Mouse (Mus musculus): Measurements from ENCODE around the gene Ikbke. TPM values are rescaled to one million over a fixed set of nuclear protein-coding genes. Genes with fewer than 3 reads are reported as not detected.
"Not testable (repeated sequence)": the region's sequence is repeated elsewhere in the genome, so short reads cannot be mapped to it uniquely, and the experiment has no call there.

The Ikbke gene
- polyA plus RNA-seq, 1 experiment from 2014 or later: 21.3 TPM

DNA sequence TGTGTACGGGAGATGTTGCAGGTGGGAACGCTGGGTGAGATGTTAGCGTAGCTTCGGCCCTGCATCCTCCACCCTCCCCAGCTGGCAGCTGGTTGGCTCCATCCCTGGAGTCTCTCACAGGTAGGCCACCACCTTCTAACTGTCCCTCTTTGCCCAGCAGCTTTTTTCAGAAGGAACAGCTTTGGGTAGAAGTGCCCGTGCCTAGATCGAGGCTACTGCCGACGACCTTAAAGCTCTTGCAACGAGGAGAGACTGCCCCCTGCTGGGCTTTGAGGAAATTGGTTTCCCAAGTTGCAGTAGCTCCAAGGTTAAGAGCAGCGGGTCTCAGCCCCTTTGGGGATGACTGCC, 19.1 kb downstream of the Ikbke start:
- ChIA-PET CTCF (interaction anchor here (0.6 to 3.7 kb wide), 23 partner anchors 11 to 392 kb away, joined by 3 to 34 read pairs (median 4); partner anchors contain the start of gene Dyrk3), POLR2A (interaction anchor here (0.7 to 1.2 kb wide), 2 partner anchors 12 to 76 kb away, joined by 3 to 8 read pairs; no protein-coding TSS in a partner anchor)
- in situ Hi-C loops (cut with MboI; ENCODE audit: low pct_unique_long_range_greater_than_20kb): loop anchor here (5.0 to 25.0 kb wide), 4 partner anchors 78 to 698 kb away; no protein-coding TSS in a partner anchor
- no peaks in the 10 kb centered on the region for H3K27me3 ChIP-seq
- no peak for TF ChIP-seq CTCF (IDR thresholded peaks at IDR 0.05)
- no peak for ATAC-seq
- no peak for DNase-seq (ENCODE audit: low read depth, low spot score)

DNA sequence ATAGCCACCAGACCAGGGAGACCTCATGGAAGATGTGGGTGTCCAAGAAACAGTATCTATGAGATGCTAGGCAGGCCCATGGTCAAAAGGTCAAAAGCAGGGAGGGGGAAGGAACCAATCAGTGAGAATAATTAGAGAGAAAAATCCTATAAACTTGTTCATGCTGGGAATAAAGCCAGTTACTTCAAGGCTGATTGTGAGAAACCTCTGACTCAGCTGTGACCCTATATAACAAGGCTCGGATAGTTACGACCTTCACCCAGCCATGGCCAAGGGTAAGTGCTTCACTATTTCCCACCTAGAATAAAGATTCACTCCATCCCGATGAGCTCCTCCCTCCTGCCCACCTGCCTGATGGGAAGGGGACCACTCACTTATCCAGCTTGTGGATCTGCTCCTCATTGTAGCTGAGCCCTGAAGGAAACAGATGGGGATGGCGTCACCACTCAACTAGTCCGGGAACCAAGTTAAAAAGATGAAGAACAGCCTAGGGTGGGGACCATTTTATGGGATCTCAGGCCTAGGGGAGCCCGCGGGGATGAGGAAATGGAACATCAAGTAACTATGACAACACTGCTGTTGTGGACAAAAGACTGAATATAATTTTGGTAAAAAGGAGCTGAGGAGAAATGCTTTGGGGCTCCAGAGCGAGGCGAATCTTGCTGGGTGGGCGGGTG, 19.6 kb downstream of the Ikbke start:
- ChIA-PET POLR2A (interaction anchor here (0.7 to 1.2 kb wide), 2 partner anchors 11 to 75 kb away, joined by 3 to 8 read pairs; no protein-coding TSS in a partner anchor), CTCF (interaction anchor here (0.7 to 3.7 kb wide), 18 partner anchors 11 to 391 kb away, joined by 3 to 34 read pairs (median 4); partner anchors contain the start of gene Dyrk3)
- no peaks in the 10 kb centered on the region for H3K27me3 ChIP-seq
- TF ChIP-seq CTCF (IDR thresholded peaks at IDR 0.05): no peak
- DNase-seq (ENCODE audit: low read depth, low spot score) (no peak), ATAC-seq (no peak)
- in situ Hi-C loops (cut with MboI; ENCODE audit: low pct_unique_long_range_greater_than_20kb): loop anchor here (5.0 to 25.0 kb wide), 4 partner anchors 77 to 697 kb away; no protein-coding TSS in a partner anchor

DNA sequence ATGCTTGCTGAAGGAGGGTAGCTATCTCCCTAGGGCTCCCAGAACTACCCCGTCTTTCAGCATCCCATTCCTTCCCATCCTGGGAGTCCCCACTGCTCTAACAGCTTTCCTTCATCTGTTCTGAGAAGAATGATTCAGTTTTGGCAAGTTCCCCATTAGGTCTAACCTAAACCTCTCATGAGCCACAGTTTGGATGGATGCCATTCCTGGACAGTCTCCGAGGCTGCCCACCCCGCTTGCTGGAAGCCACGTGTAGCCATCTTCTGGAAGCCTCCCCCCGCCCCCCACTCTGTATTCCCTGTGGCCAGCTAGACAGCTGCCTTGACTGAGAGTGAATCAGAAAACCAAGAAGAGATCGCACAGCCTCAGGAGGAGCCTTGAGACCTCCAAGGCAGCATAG, 22.1 kb downstream of the Ikbke start:
- no peak for ATAC-seq
- H3K27me3 ChIP-seq: no peaks in the 10 kb centered on the region
- CTCF ChIA-PET: interaction anchor here (0.7 to 1.4 kb wide), 5 partner anchors 13 to 101 kb away, joined by 3 to 5 read pairs (median 3); no protein-coding TSS in a partner anchor
- in situ Hi-C loops (cut with MboI; ENCODE audit: low pct_unique_long_range_greater_than_20kb): loop anchor here (25.0 kb wide), 1 partner anchor 695 kb away; no protein-coding TSS in a partner anchor
- DNase-seq (ENCODE audit: low read depth, low spot score): no peak
- POLR2A ChIA-PET: interaction anchor here (0.6 kb wide), 1 partner anchor 27 kb away, joined by 3 read pairs; no protein-coding TSS in a partner anchor
- no peak for TF ChIP-seq CTCF (IDR thresholded peaks at IDR 0.05)

DNA sequence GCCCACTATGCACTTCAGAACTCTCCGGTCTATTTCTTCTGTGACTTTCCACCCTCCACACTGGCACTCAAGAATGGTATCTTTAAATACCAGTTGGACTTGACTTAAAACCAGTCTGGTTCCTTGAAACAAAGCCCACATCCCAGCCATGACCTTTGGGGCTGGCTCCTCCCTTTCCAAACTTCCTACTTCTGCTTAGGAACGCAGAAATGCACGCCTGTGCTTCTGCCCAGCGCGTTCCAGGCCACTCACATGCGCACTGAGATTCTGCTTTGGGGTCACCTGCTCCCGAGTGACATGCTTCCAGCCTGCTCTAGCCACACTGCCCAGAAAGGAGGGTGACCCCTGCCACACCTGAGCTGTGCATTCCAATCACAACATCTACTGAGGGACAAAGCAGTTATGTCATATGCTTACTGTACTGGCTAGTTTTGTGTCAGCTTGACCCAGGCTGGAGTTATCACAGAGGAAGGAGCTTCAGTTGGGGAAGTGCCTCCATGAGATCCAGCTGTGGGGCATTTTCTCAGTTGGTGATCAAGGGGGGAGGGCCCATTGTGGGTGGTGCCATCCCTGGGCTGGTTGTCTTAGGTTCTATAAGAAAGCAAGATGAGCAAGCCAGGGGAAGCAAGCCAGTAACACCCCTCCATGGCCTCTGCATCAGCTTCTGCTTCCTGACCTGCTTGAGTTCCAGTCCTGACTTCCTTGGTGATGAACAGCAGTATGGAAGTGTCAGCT, 26.7 kb downstream of the Ikbke start:
- in situ Hi-C loops (cut with MboI; ENCODE audit: low pct_unique_long_range_greater_than_20kb): loop anchor here (25.0 kb wide), 1 partner anchor 690 kb away; no protein-coding TSS in a partner anchor
- not testable (repeated sequence) for ATAC-seq; H3K27me3 ChIP-seq; DNase-seq (ENCODE audit: low read depth, low spot score)
- ChIA-PET POLR2A (interaction anchor here (0.6 kb wide), 1 partner anchor 93 kb away, joined by 3 read pairs; no protein-coding TSS in a partner anchor), CTCF (interaction anchor here (0.7 to 1.9 kb wide), 5 partner anchors 10 to 137 kb away, joined by 3 to 6 read pairs (median 3); no protein-coding TSS in a partner anchor)

DNA sequence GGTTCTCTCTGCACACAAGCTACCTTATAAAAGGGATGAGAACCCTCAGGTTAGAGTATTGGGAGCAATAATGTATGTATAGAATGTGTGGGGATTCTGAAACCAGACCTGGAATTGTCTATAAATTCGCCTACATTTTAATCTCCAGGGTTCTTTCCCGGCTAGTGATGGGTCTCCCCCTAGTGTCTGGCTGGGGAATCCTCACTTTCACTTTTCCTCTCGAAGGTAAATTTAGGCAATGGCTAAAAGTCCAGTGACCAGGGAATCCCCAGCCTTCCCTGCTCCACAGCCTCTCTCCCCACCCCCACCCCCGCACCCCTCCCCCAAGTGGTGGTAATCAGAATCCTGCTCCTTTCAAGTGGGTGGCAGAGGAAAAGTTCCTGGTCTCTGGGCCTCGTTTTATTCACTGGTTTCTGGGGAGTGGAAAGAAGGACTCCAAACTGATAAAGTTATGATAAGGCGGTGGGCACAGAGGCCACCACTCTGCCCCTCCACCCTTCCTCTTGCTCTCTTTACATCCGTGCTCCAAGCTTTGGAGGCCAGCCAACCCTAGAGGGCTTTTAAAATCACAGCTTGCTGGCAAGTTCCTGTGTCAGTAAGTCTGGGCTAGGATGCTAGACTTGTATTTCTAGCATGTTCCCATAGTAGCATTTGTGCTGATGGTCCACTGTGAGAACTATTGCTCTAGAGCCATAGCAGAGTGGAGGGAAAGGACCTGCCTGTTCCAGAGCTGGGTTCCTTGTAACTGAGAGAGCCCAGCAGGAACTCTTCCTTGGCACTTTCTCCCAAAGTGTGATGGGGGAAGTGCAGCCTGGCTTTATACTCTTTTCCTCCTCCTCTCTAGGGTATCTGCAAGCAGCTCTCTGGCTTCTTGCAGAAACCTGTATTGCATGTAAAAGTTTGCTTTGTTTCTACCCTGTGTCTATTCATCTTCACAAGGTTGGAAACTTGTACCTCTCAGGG, 32.7 kb downstream of the Ikbke start:
- TF ChIP-seq CTCF (IDR thresholded peaks at IDR 0.05): no peak
- ATAC-seq (no peak), DNase-seq (ENCODE audit: low read depth, low spot score) (no peak)
- ChIA-PET CTCF (interaction anchor here (0.7 to 9.1 kb wide), 24 partner anchors 8 to 130 kb away, joined by 3 to 79 read pairs (median 4); no protein-coding TSS in a partner anchor), POLR2A (interaction anchor here (1.5 to 1.7 kb wide), 3 partner anchors 8 to 128 kb away, joined by 3 to 4 read pairs (median 3); no protein-coding TSS in a partner anchor)
- no peaks in the 10 kb centered on the region for H3K27me3 ChIP-seq
- in situ Hi-C loops (cut with MboI; ENCODE audit: low pct_unique_long_range_greater_than_20kb): no loop called here

DNA sequence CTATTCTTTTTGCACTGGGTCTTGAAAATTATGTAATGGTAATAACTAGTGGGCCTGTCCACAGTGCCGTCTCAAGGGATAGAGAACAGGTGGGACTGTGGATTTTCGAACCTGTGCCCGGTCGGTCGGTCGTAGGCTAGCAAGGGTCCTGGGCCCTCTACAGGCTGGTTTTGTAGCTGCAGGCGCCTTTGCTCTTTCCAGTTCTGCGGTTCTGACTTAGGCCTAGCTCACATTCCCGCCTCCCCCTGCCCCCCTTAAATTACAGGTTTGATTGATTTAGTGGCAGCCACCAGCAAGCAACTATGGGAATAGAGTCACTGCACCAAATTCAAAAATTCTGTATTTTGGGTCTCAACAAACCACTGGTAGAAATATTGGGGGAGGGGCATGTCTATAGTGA, 33.5 kb downstream of the Ikbke start:
- CTCF ChIA-PET: interaction anchor here (0.7 to 9.1 kb wide), 21 partner anchors 9 to 129 kb away, joined by 3 to 79 read pairs (median 4); no protein-coding TSS in a partner anchor
- ATAC-seq: no peak

DNA sequence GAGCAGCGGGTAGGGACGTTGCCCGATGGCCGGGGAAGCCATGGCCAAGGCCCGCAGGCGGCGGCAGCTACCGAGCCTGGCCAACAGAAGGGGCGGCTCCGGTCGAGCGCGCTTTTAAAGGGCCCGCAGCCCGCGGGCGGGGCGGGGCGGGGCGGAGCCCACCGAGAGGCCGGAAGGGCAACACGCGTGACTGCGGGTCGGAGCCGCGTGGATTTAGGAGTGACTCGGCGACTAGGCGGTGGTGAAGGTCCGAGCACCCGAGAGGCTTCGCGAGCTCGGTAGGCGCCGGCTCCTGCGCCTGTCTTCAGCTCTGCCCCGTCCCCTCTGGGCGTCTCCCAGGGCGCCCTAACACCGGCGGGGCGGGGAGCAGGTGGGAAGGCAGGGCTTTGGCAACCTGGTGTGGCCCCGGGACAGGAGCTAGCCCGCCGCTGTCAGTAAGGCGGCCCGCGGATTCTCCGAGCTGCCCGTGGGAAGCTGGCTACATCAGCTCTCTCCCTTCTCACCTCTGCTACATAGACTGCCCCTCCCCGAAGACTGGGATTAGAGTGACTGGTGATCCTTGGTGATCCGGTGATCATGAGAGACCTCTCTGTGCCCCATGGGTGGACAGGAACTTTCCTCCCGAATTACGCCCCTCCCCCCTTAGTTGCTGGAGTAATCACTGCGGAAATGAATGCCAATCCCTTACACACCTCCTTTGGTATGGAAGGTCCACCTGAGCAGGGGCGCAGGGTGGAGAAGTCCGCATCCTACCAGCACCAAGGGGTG, 34.1 kb downstream of the Ikbke start, which contains the start of gene Rassf5:
Rassf5 (minus strand) TSS at position 170 of the 768 bp plus-strand sequence.
- DNase-seq (ENCODE audit: low read depth, low spot score) (no peak), ATAC-seq (peak; percentile 55)
- no peak for TF ChIP-seq CTCF (IDR thresholded peaks at IDR 0.05)
- no peaks in the 10 kb centered on the region for H3K27me3 ChIP-seq
- ChIA-PET POLR2A (interaction anchor here (1.1 to 1.7 kb wide), 4 partner anchors 10 to 69 kb away, joined by 3 to 4 read pairs (median 3); no protein-coding TSS in a partner anchor), CTCF (interaction anchor here (0.9 to 9.1 kb wide), 19 partner anchors 8 to 129 kb away, joined by 3 to 79 read pairs (median 4); no protein-coding TSS in a partner anchor)
- in situ Hi-C loops (cut with MboI; ENCODE audit: low pct_unique_long_range_greater_than_20kb): no loop called here

More for the DNA sequence above, 33.5 kb downstream of the Ikbke start:
- POLR2A ChIA-PET: interaction anchor here (1.1 to 1.6 kb wide), 3 partner anchors 9 to 69 kb away, joined by 3 read pairs; no protein-coding TSS in a partner anchor
- in situ Hi-C loops (cut with MboI; ENCODE audit: low pct_unique_long_range_greater_than_20kb): no loop called here
- no peak for TF ChIP-seq CTCF (IDR thresholded peaks at IDR 0.05)
- no peak for DNase-seq (ENCODE audit: low read depth, low spot score)
- H3K27me3 ChIP-seq: no peaks in the 10 kb centered on the region

DNA sequence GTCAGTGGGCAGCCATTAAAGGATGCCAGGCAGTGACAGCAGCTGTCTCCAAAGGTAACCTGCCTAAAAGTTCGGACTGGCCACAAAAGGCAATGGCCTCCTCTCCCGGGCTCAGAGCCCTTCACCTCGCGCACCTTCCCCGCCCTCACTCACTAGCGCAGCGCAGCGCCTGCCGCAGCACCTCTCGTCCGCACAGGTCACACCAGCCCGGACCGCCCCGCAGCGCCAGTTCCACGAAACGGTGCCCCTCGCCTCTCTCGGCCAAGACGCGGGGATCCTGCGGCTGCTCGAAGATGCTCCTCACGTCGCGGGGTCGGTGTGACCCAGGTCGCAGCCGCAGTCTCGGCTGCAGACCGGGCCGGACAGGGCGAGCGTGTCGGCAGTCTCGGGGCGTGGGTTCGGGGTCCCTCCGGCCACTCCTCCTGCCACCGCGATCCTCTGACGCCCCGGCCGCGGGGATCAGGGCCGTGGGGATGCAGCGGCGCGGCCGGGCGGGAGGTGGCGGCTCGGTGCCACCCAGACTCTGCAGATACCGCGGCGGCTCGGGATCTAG, 34.8 kb downstream of the Ikbke start:
- ATAC-seq (no peak), DNase-seq (ENCODE audit: low read depth, low spot score) (no peak)
- TF ChIP-seq CTCF (IDR thresholded peaks at IDR 0.05): no peak
- POLR2A ChIA-PET: interaction anchor here (1.1 to 1.7 kb wide), 4 partner anchors 10 to 68 kb away, joined by 3 to 4 read pairs (median 3); no protein-coding TSS in a partner anchor
- CTCF ChIA-PET: interaction anchor here (0.9 to 9.1 kb wide), 8 partner anchors 14 to 124 kb away, joined by 3 to 79 read pairs (median 4); no protein-coding TSS in a partner anchor
- in situ Hi-C loops (cut with MboI; ENCODE audit: low pct_unique_long_range_greater_than_20kb): no loop called here
- no peaks in the 10 kb centered on the region for H3K27me3 ChIP-seq

All from Patski (cell line).